Mouse (Mus musculus): Measurements from ENCODE around the gene Car10. TPM values are rescaled to one million over a fixed set of nuclear protein-coding genes. Genes with fewer than 3 reads are reported as not detected.
A peak's percentile ranks its signal among the peaks of the same experiment; 100 is the strongest.

Car10 gene
- polyA plus RNA-seq, 1 experiment from 2014 or later = 0.14 TPM

- Histone ChIP-seq H3K36me3 (no peaks in the 10 kb centered on the region), H3K9ac (no peak overlapping the region), H3K4me1 (replicated peaks) (no peaks in the 10 kb centered on the region), H3K4me2 (replicated peaks) (no peak overlapping the region), H3K27me3 (replicated peaks) (no peaks in the 10 kb centered on the region), H3K9me3 (no peaks in the 10 kb centered on the region), H3K4me3 (replicated peaks) (no peak overlapping the region), H3K27ac (no peak overlapping the region)
- 40% methylated on average over 4 of the region's 4 CpGs for WGBS
- no peak for ATAC-seq
These were observed 337.4 kb downstream of the Car10 start for GRCm38 (mm10) chr11:93434997-93435915.

- H3K9ac ChIP-seq = no peak overlapping the region
- no peaks in the 10 kb centered on the region for H3K36me3 ChIP-seq
- H3K4me3 ChIP-seq (replicated peaks) = no peak overlapping the region
- 83% methylated on average over 2 of the region's 2 CpGs for WGBS
- no peak for ATAC-seq
- H3K27me3 ChIP-seq (replicated peaks) = no peaks in the 10 kb centered on the region
- H3K27ac ChIP-seq = no peak overlapping the region
- no peak overlapping the region for H3K4me2 ChIP-seq (replicated peaks)
- H3K9me3 ChIP-seq = no peaks in the 10 kb centered on the region
- no peaks in the 10 kb centered on the region for H3K4me1 ChIP-seq (replicated peaks)
These were observed 339.1 kb downstream of the Car10 start for GRCm38 (mm10) chr11:93436892-93437291.

DNA sequence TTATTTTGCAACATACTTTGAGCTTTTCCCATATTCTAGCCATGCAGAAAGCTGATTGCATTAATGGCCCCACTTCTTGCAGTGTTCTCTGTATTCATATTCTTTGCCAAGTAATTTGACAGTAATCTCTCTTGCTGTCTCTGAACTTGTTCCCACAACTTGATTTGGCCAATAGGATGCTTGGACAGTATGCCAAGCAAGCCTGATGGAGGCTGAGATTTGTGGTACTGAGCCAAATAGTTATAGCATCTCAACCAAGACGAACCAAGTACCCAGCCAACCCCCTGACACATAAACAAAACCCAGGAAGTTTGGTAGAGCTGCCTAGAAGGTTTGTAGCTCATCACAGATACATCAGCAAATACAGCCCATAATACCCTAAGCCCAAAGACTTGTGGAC, 342.6 kb downstream of the Car10 start:
- 71% methylated on average over 1 of the region's 1 CpGs for WGBS

DNA sequence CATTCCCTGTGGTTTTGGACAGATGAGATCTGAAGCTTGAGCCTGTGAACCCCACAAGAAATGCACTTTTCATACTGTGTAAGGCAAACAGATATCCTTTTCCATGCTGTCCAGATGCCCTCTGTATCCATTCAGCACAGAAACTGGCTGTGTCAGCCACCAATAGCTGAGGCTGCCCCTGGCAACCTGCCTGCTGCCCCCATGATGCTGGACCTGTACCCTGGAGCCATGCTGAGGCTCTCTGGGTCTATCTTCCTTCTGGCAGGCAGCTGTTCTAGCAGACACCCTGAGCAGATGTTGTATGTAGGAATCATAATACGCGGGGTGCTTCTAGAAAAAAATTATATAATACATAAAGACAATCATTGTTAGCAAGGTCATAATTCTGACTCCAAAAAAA, 345.9 kb downstream of the Car10 start:
- ATAC-seq = no peak
- Histone ChIP-seq H3K27ac (no peak overlapping the region), H3K4me3 (replicated peaks) (no peak overlapping the region), H3K4me2 (replicated peaks) (no peak overlapping the region), H3K9me3 (no peaks in the 10 kb centered on the region), H3K9ac (no peak overlapping the region), H3K27me3 (replicated peaks) (no peaks in the 10 kb centered on the region), H3K36me3 (no peaks in the 10 kb centered on the region), H3K4me1 (replicated peaks) (no peaks in the 10 kb centered on the region)
- WGBS = 87% methylated on average over 2 of the region's 2 CpGs

More for the DNA sequence above, 342.6 kb downstream of the Car10 start:
- Histone ChIP-seq H3K36me3 (no peaks in the 10 kb centered on the region), H3K9me3 (no peaks in the 10 kb centered on the region), H3K4me1 (replicated peaks) (no peaks in the 10 kb centered on the region), H3K4me2 (replicated peaks) (no peak overlapping the region), H3K27ac (no peak overlapping the region), H3K27me3 (replicated peaks) (no peaks in the 10 kb centered on the region), H3K4me3 (replicated peaks) (no peak overlapping the region), H3K9ac (no peak overlapping the region)
- ATAC-seq = no peak

DNA sequence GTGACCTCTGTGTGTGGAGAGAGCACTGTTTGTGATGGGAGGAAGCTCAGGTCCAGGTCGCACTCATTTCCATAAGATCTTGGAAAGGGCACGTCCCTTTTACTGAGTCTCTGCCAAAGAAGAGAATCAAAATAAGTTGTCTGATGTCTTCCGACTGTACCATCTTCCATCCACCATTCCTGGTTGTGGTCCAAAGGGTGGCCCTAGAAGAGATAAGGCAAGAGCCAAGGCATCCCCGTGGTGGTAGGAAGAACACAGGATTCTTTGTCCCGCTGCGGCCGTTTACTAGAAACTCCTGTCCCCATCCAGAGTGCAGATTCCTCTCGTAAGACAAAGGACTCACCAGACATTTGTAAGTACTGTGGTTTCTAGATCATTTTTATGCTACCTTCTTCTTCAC, 346.9 kb downstream of the Car10 start:
- 83% methylated on average over 8 of the region's 8 CpGs for WGBS

GRCm38 (mm10) chr11:93447566-93447965, 349.7 kb downstream of the Car10 start:
- no peak overlapping the region for H3K4me2 ChIP-seq (replicated peaks)
- no peaks in the 10 kb centered on the region for H3K27me3 ChIP-seq (replicated peaks)
- no peaks in the 10 kb centered on the region for H3K4me1 ChIP-seq (replicated peaks)
- 50% methylated on average over 3 of the region's 3 CpGs for WGBS
- no peak overlapping the region for H3K4me3 ChIP-seq (replicated peaks)
- H3K36me3 ChIP-seq = no peaks in the 10 kb centered on the region
- H3K9ac ChIP-seq = no peak overlapping the region
- no peak for ATAC-seq
- no peaks in the 10 kb centered on the region for H3K9me3 ChIP-seq
- H3K27ac ChIP-seq = no peak overlapping the region

More for the DNA sequence above, 346.9 kb downstream of the Car10 start:
- no peaks in the 10 kb centered on the region for H3K36me3 ChIP-seq
- no peak overlapping the region for H3K27ac ChIP-seq
- H3K4me3 ChIP-seq (replicated peaks) = no peak overlapping the region
- no peak overlapping the region for H3K9ac ChIP-seq
- no peaks in the 10 kb centered on the region for H3K4me1 ChIP-seq (replicated peaks)
- no peak overlapping the region for H3K4me2 ChIP-seq (replicated peaks)
- H3K27me3 ChIP-seq (replicated peaks) = no peaks in the 10 kb centered on the region
- no peak for ATAC-seq
- H3K9me3 ChIP-seq = no peaks in the 10 kb centered on the region

- ATAC-seq = no peak
These were observed 350.7 kb downstream of the Car10 start for GRCm38 (mm10) chr11:93448290-93449256.

DNA sequence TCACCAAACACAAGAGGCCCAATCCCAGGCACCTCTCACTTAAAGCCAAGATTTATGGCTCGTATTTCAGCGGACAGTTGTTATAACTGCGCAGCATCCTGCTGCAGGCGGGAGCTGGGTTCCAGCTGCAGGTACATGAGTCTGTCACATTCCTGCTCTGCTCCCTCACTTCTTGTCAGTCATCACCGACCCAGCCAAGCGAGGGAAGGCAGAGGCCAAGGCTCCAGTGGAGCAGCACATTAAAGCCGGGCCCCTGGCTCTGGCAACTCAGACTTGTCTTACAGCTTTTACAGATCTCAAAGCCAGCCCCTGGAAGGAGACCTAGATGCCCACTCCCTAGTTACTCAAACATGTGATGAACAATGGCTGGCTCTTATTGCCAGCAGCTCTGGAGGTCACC, 352.7 kb downstream of the Car10 start:
- H3K4me3 ChIP-seq (replicated peaks) = no peak overlapping the region
- no peaks in the 10 kb centered on the region for H3K27me3 ChIP-seq (replicated peaks)
- H3K9me3 ChIP-seq = no peaks in the 10 kb centered on the region
- WGBS = 41% methylated on average over 7 of the region's 7 CpGs
- no peak for ATAC-seq
- no peaks in the 10 kb centered on the region for H3K4me1 ChIP-seq (replicated peaks)
- no peak overlapping the region for H3K4me2 ChIP-seq (replicated peaks)
- no peaks in the 10 kb centered on the region for H3K36me3 ChIP-seq
- no peak overlapping the region for H3K9ac ChIP-seq
- no peak overlapping the region for H3K27ac ChIP-seq

More at GRCm38 (mm10) chr11:93448290-93449256, 350.7 kb downstream of the Car10 start:
- Histone ChIP-seq H3K27ac (no peak overlapping the region), H3K27me3 (replicated peaks) (no peaks in the 10 kb centered on the region), H3K36me3 (no peaks in the 10 kb centered on the region), H3K9ac (no peak overlapping the region), H3K4me2 (replicated peaks) (no peak overlapping the region), H3K9me3 (no peaks in the 10 kb centered on the region), H3K4me3 (replicated peaks) (no peak overlapping the region), H3K4me1 (replicated peaks) (no peaks in the 10 kb centered on the region)
- WGBS = 74% methylated on average over 12 of the region's 12 CpGs

DNA sequence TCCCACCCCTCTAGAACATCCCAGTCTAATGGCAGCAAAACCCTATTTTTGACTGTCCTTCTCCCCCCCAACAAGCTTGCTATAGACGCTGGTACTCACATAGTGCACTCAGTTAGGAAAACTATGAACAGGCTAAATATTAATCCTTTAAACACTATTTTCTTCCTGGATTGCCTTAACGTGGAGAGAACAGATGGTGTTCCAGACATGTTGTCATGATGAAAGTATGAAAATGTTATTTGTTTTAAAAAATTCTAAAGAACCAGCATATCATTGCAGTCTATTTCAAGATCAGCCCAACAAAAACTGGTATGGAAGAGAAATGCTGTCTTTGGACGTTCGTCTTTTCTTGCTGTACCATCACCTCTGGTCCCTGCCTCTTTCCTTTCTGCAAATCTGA, 368.4 kb downstream of the Car10 start:
- Histone ChIP-seq H3K36me3 (no peaks in the 10 kb centered on the region), H3K27ac (no peak overlapping the region), H3K9ac (no peak overlapping the region), H3K4me2 (replicated peaks) (no peak overlapping the region), H3K27me3 (replicated peaks) (no peaks in the 10 kb centered on the region), H3K4me3 (replicated peaks) (no peak overlapping the region), H3K9me3 (no peaks in the 10 kb centered on the region), H3K4me1 (replicated peaks) (no peaks in the 10 kb centered on the region)
- WGBS = 83% methylated on average over 4 of the region's 4 CpGs
- no peak for ATAC-seq

- no peaks in the 10 kb centered on the region for H3K36me3 ChIP-seq
- H3K27me3 ChIP-seq (replicated peaks) = no peaks in the 10 kb centered on the region
- no peak overlapping the region for H3K9ac ChIP-seq
- no peak for ATAC-seq
- no peak overlapping the region for H3K4me3 ChIP-seq (replicated peaks)
- H3K27ac ChIP-seq = no peak overlapping the region
- H3K4me1 ChIP-seq (replicated peaks) = no peaks in the 10 kb centered on the region
- 81% methylated on average over 3 of the region's 3 CpGs for WGBS
- no peaks in the 10 kb centered on the region for H3K9me3 ChIP-seq
- no peak overlapping the region for H3K4me2 ChIP-seq (replicated peaks)
These were observed 369.9 kb downstream of the Car10 start for GRCm38 (mm10) chr11:93467711-93468110.

GRCm38 (mm10) chr11:93470771-93471170, 372.9 kb downstream of the Car10 start:
- H3K4me1 ChIP-seq (replicated peaks) = no peaks in the 10 kb centered on the region
- no peak overlapping the region for H3K27ac ChIP-seq
- H3K36me3 ChIP-seq = no peaks in the 10 kb centered on the region
- no peaks in the 10 kb centered on the region for H3K9me3 ChIP-seq
- 78% methylated on average over 7 of the region's 7 CpGs for WGBS
- no peak overlapping the region for H3K4me3 ChIP-seq (replicated peaks)
- no peaks in the 10 kb centered on the region for H3K27me3 ChIP-seq (replicated peaks)
- no peak overlapping the region for H3K9ac ChIP-seq
- no peak overlapping the region for H3K4me2 ChIP-seq (replicated peaks)
- ATAC-seq = no peak

GRCm38 (mm10) chr11:93471573-93472179, 373.8 kb downstream of the Car10 start:
- no peak overlapping the region for H3K27ac ChIP-seq
- H3K4me2 ChIP-seq (replicated peaks) = no peak overlapping the region
- peak; percentile 51; the same call in 1 of the 2 replicates for ATAC-seq
- H3K27me3 ChIP-seq (replicated peaks) = no peaks in the 10 kb centered on the region
- H3K36me3 ChIP-seq = no peaks in the 10 kb centered on the region
- H3K9ac ChIP-seq = no peak overlapping the region
- 43% methylated on average over 10 of the region's 10 CpGs for WGBS
- H3K9me3 ChIP-seq = no peaks in the 10 kb centered on the region
- H3K4me3 ChIP-seq (replicated peaks) = no peak overlapping the region
- no peaks in the 10 kb centered on the region for H3K4me1 ChIP-seq (replicated peaks)
